Mouse (Mus musculus): Measurements from ENCODE around the gene Olfr853. TPM values are rescaled to one million over a fixed set of nuclear protein-coding genes. Genes with fewer than 3 reads are reported as not detected.

Gene Olfr853
- polyA plus RNA-seq (2014; fragmentation: Nextera tagmentation; extraction: Ambion mirVana): not detected in 2 replicates

- H3K4me1 ChIP-seq (ENCODE audit: control insufficient read depth, insufficient read depth, low read length): no peaks in the 10 kb centered on the region
- no peak within 1 kb of the TSS for H3K27ac ChIP-seq (replicated peaks; ENCODE audit: low read depth, low read length)
- H3K27me3 ChIP-seq (ENCODE audit: control insufficient read depth, insufficient read depth, low read length): no peaks in the 10 kb centered on the region
- 80% methylated on average over 1 of the region's 1 CpGs for WGBS
- H3K9ac ChIP-seq (replicated peaks; ENCODE audit: low read length): no peak within 1 kb of the TSS
- H3K4me2 ChIP-seq (ENCODE audit: low read depth, low read length): no peak within 1 kb of the TSS
- DNase-seq (ENCODE audit: low spot score) (no peak), ATAC-seq (replicated peaks; ENCODE audit: insufficient number of reproducible peaks, low FRiP score, low TSS enrichment, low read depth) (no peak)
- H3K36me3 ChIP-seq (replicated peaks; ENCODE audit: control insufficient read depth, insufficient read depth, low read depth, low read length): no peaks in the 10 kb centered on the region
- H3K9me3 ChIP-seq (replicated peaks; ENCODE audit: control insufficient read depth, low read length): no peaks in the 10 kb centered on the region; the same call in 1 of the 2 replicates
- no peak within 1 kb of the TSS for H3K4me3 ChIP-seq (ENCODE audit: low read depth, low read length)
These were observed at the start of gene Olfr853 for GRCm38 (mm10) chr9:19540976-19541375. TSS of gene Olfr853 (minus strand) at chr9:19541076.

- Histone ChIP-seq H3K4me1 (ENCODE audit: control insufficient read depth, insufficient read depth, low read length) (no peaks in the 10 kb centered on the region), H3K27ac (replicated peaks; ENCODE audit: low read depth, low read length) (no peak within 1 kb of the TSS), H3K9me3 (replicated peaks; ENCODE audit: control insufficient read depth, low read length) (no peaks in the 10 kb centered on the region), H3K36me3 (replicated peaks; ENCODE audit: control insufficient read depth, insufficient read depth, low read depth, low read length) (no peaks in the 10 kb centered on the region), H3K4me2 (ENCODE audit: low read depth, low read length) (no peak within 1 kb of the TSS), H3K27me3 (ENCODE audit: control insufficient read depth, insufficient read depth, low read length) (no peaks in the 10 kb centered on the region), H3K4me3 (ENCODE audit: low read depth, low read length) (no peak within 1 kb of the TSS), H3K9ac (replicated peaks; ENCODE audit: low read length) (no peak within 1 kb of the TSS)
- ATAC-seq (replicated peaks; ENCODE audit: insufficient number of reproducible peaks, low FRiP score, low TSS enrichment, low read depth) (no peak), DNase-seq (ENCODE audit: low spot score) (no peak)
These were observed 41.4 kb upstream of the Olfr853 start, which contains the start of gene Olfr855 for GRCm38 (mm10) chr9:19582317-19582716. TSS of gene Olfr855 (plus strand) at chr9:19582617.

- Histone ChIP-seq H3K4me1 (ENCODE audit: control insufficient read depth, insufficient read depth, low read length) (no peaks in the 10 kb centered on the region), H3K27ac (replicated peaks; ENCODE audit: low read depth, low read length) (no peak within 1 kb of the TSS), H3K9ac (replicated peaks; ENCODE audit: low read length) (no peak within 1 kb of the TSS), H3K4me3 (ENCODE audit: low read depth, low read length) (no peak within 1 kb of the TSS), H3K9me3 (replicated peaks; ENCODE audit: control insufficient read depth, low read length) (no peaks in the 10 kb centered on the region), H3K4me2 (ENCODE audit: low read depth, low read length) (no peak within 1 kb of the TSS), H3K36me3 (replicated peaks; ENCODE audit: control insufficient read depth, insufficient read depth, low read depth, low read length) (no peaks in the 10 kb centered on the region), H3K27me3 (ENCODE audit: control insufficient read depth, insufficient read depth, low read length) (no peaks in the 10 kb centered on the region)
- WGBS: 81% methylated on average over 1 of the region's 1 CpGs
- DNase-seq (ENCODE audit: low spot score) (no peak), ATAC-seq (replicated peaks; ENCODE audit: insufficient number of reproducible peaks, low FRiP score, low TSS enrichment, low read depth) (no peak)
These were observed 26.4 kb upstream of the Olfr853 start, which contains the start of gene Olfr854 for GRCm38 (mm10) chr9:19567282-19567681. TSS of gene Olfr854 (minus strand) at chr9:19567382.

DNA sequence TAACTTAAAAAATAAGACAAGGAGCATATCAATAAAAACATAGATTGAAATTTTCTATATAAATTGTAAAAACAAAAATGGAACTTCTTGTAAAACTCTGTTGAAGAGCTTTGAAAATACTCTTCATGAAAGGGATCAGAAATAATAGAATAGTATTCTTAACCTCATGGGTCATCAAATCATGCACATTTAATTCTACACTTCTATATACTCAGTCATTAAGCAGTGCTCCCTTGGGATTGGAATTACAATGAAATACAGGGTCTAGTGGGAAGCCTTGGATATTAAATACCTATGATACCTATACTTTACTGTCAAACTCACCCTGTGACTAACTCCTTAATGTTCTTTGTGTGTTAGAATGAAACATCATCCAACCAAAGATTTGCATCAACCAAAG is 47.9 kb downstream of the Olfr853 start, which contains the start of gene Olfr851:
TSS of gene Olfr851 (plus strand) at position 301 of the 400 bp plus-strand sequence.
- H3K27me3 ChIP-seq (ENCODE audit: control insufficient read depth, insufficient read depth, low read length): no peaks in the 10 kb centered on the region

More for the DNA sequence above, 47.9 kb downstream of the Olfr853 start, which contains the start of gene Olfr851:
- no peak within 1 kb of the TSS for H3K4me3 ChIP-seq (ENCODE audit: low read depth, low read length)
- ATAC-seq (replicated peaks; ENCODE audit: insufficient number of reproducible peaks, low FRiP score, low TSS enrichment, low read depth): no peak
- DNase-seq (ENCODE audit: low spot score): no peak
- peaks cover 6% of the 10 kb centered on the region; the same call in 1 of the 2 replicates for H3K9me3 ChIP-seq (replicated peaks; ENCODE audit: control insufficient read depth, low read length)
- no peaks in the 10 kb centered on the region for H3K36me3 ChIP-seq (replicated peaks; ENCODE audit: control insufficient read depth, insufficient read depth, low read depth, low read length)
- no peak within 1 kb of the TSS for H3K4me2 ChIP-seq (ENCODE audit: low read depth, low read length)
- no peak within 1 kb of the TSS for H3K9ac ChIP-seq (replicated peaks; ENCODE audit: low read length)
- H3K27ac ChIP-seq (replicated peaks; ENCODE audit: low read depth, low read length): no peak within 1 kb of the TSS
- no peaks in the 10 kb centered on the region for H3K4me1 ChIP-seq (ENCODE audit: control insufficient read depth, insufficient read depth, low read length)

Other genes with a start within 250 kb of the Olfr853 start
- not detected in 2 replicates for gene Olfr844, start 224.7 kb downstream of the Olfr853 start, polyA plus RNA-seq (2014; fragmentation: Nextera tagmentation; extraction: Ambion mirVana)
- not detected in 2 replicates for gene Olfr845, start 204.6 kb downstream of the Olfr853 start, polyA plus RNA-seq (2014; fragmentation: Nextera tagmentation; extraction: Ambion mirVana)
- not detected in 2 replicates for gene Olfr846, start 177.1 kb downstream of the Olfr853 start, polyA plus RNA-seq (2014; fragmentation: Nextera tagmentation; extraction: Ambion mirVana)
- not detected in 2 replicates for gene Olfr847, start 162.4 kb downstream of the Olfr853 start, polyA plus RNA-seq (2014; fragmentation: Nextera tagmentation; extraction: Ambion mirVana)
- gene Olfr849, start 100.8 kb downstream of the Olfr853 start, polyA plus RNA-seq (2014; fragmentation: Nextera tagmentation; extraction: Ambion mirVana): not detected in 2 replicates
- gene Olfr850, start 62.8 kb downstream of the Olfr853 start, polyA plus RNA-seq (2014; fragmentation: Nextera tagmentation; extraction: Ambion mirVana): not detected in 2 replicates
- not detected in 2 replicates for gene Olfr851, start 47.8 kb downstream of the Olfr853 start, polyA plus RNA-seq (2014; fragmentation: Nextera tagmentation; extraction: Ambion mirVana)
- not detected in 2 replicates for gene Olfr854, start 26.3 kb upstream of the Olfr853 start, polyA plus RNA-seq (2014; fragmentation: Nextera tagmentation; extraction: Ambion mirVana)
- gene Olfr855, start 41.5 kb upstream of the Olfr853 start, polyA plus RNA-seq (2014; fragmentation: Nextera tagmentation; extraction: Ambion mirVana): not detected in 2 replicates
- 37.0 and 37.2 TPM in 2 replicates for gene Zfp317, start 81.0 kb upstream of the Olfr853 start, polyA plus RNA-seq (2014; fragmentation: Nextera tagmentation; extraction: Ambion mirVana)
- not detected in 2 replicates for gene Olfr857, start 168.4 kb upstream of the Olfr853 start, polyA plus RNA-seq (2014; fragmentation: Nextera tagmentation; extraction: Ambion mirVana)
- not detected in 2 replicates for gene Olfr58, start 239.2 kb upstream of the Olfr853 start, polyA plus RNA-seq (2014; fragmentation: Nextera tagmentation; extraction: Ambion mirVana)

Data from embryonic facial prominence, embryonic 11.5 days (tissue).